Comparison of ENCODE assay signal across 8 mouse cellular contexts in the genomic region with DNA sequence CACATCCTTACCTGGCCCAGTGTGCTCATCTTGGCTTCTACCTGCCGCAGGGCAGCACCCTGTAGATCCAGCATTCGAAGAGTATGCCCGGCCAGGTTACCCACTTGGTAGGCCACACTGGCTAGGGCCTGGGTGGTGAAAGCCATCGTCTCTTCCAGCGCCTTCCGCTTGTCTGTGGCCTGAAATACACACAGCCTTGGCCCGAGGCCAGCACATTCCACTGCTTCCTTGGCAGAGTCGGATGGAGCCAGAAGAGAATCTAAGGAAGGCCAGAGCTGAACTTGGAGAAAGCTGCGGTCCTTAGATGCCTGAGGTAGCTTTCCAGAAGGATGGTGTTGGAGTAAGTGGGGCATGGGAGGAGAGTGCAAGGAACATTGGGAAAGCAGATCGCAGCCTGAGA. TPM values are rescaled to one million over a fixed set of nuclear protein-coding genes. Genes with fewer than 3 reads are reported as not detected.
DNase-seq lines count a peak whose midpoint lies in the region; ATAC-seq and TF ChIP-seq lines count a peak whose summit lies in the region.

Gngt2 (plus strand) TSS at position 158 of the 400 bp plus-strand sequence.

- no peak for TF ChIP-seq POLR2A in MEL (IDR thresholded peaks at IDR 0.05; ENCODE audit: control insufficient read depth in 1 of 2, insufficient read depth in 1 of 2, low read depth in 1 of 2, low read length in 2 of 2, poor library complexity in 1 of 2)
- TF ChIP-seq POLR2A in liver, adult 2 months (IDR thresholded peaks at IDR 0.05; ENCODE audit: extremely low read depth, insufficient read depth, low read length): no peak

- TF ChIP-seq RAD21 in MEL (IDR thresholded peaks at IDR 0.05; ENCODE audit: low read depth, low read length): no peak

- peak; percentile 60 for DNase-seq in forebrain, postnatal 0 days
- DNase-seq in MEL (ENCODE audit: low read depth, low spot score): no peak
- peak; percentile 85 to 87 for DNase-seq in heart, postnatal 14 days
- peak; percentile 30 for DNase-seq in liver, adult 2 months (ENCODE audit: extremely low read depth, low read depth, low spot score)
- peak; percentile 83 for DNase-seq in skeletal muscle tissue, adult 2 months (ENCODE audit: low read depth, low spot score)
- no peak for DNase-seq in layer of hippocampus, adult 8-10 months (ENCODE audit: low spot score in 2 of 2)

- H3K27ac ChIP-seq in forebrain, postnatal 0 days (ENCODE audit: low read depth, low read length): no peak within 1 kb of the TSS
- H3K27ac ChIP-seq in forebrain, embryonic 16.5 days (ENCODE audit: low read length): no peak within 1 kb of the TSS
- peak within 1 kb of the TSS; percentile 97 for H3K27ac ChIP-seq in MEL (ENCODE audit: control insufficient read depth, low read depth, low read length)
- 0 out of 2 replicates have a peak within 1 kb of the TSS, but pooled peaks have one; percentile 13 for H3K27ac ChIP-seq in embryonic facial prominence, embryonic 12.5 days
- peak within 1 kb of the TSS; percentile 75 for H3K27ac ChIP-seq in liver, adult 2 months (replicated peaks; ENCODE audit: insufficient read depth, low read depth, low read length)

- H3K36me3 ChIP-seq in forebrain, postnatal 0 days (ENCODE audit: insufficient read depth): no peaks in the 10 kb centered on the region
- no peaks in the 10 kb centered on the region for H3K36me3 ChIP-seq in forebrain, embryonic 16.5 days (ENCODE audit: control insufficient read depth, insufficient read depth)
- peaks cover 0 to 25% of the 10 kb centered on the region in 2 experiments; a peak in 2 of 4 replicates for H3K36me3 ChIP-seq in MEL (ENCODE audit: control insufficient read depth in 1 of 2, insufficient read depth in 2 of 2, low read length in 2 of 2)
- no peaks in the 10 kb centered on the region for H3K36me3 ChIP-seq in embryonic facial prominence, embryonic 12.5 days
- no peaks in the 10 kb centered on the region for H3K36me3 ChIP-seq in liver, adult 2 months (ENCODE audit: control insufficient read depth, insufficient read depth, low read length)

- TF ChIP-seq EP300 in MEL (IDR thresholded peaks at IDR 0.05; ENCODE audit: low read depth in 1 of 2, low read length in 2 of 2): no peak

- H3K4me2 ChIP-seq in forebrain, postnatal 0 days (ENCODE audit: low read depth): no peak within 1 kb of the TSS
- H3K4me2 ChIP-seq in forebrain, embryonic 16.5 days (ENCODE audit: low read length): no peak within 1 kb of the TSS
- H3K4me2 ChIP-seq in embryonic facial prominence, embryonic 12.5 days (replicated peaks): no peak within 1 kb of the TSS

- TF ChIP-seq CTCF in forebrain, postnatal 0 days (IDR thresholded peaks at IDR 0.05; ENCODE audit: low read depth): no peak
- TF ChIP-seq CTCF in MEL (IDR thresholded peaks at IDR 0.05 in 2 of 3, conservative IDR thresholded peaks at IDR 0.05 in 1 of 3; ENCODE audit: control insufficient read depth in 1 of 3, insufficient read depth in 1 of 3, low read depth in 2 of 3, low read length in 3 of 3, poor library complexity in 1 of 3, severe bottlenecking in 1 of 3): no peak
- no peak for TF ChIP-seq CTCF in liver, adult 2 months (IDR thresholded peaks at IDR 0.05; ENCODE audit: low read depth, low read length)

- H3K9me3 ChIP-seq in forebrain, postnatal 0 days (ENCODE audit: low read length): no peaks in the 10 kb centered on the region
- H3K9me3 ChIP-seq in forebrain, embryonic 16.5 days (ENCODE audit: control insufficient read depth, low read length): no peaks in the 10 kb centered on the region
- H3K9me3 ChIP-seq in MEL (replicated peaks; ENCODE audit: insufficient read depth, low read length): no peaks in the 10 kb centered on the region
- H3K9me3 ChIP-seq in embryonic facial prominence, embryonic 12.5 days: no peaks in the 10 kb centered on the region

- no peak for ATAC-seq in forebrain, postnatal 0 days
- ATAC-seq in forebrain, embryonic 16.5 days: no peak
- ATAC-seq in embryonic facial prominence, embryonic 12.5 days (ENCODE audit: insufficient number of reproducible peaks, insufficient read depth, low FRiP score, low TSS enrichment): no peak

- H3K4me1 ChIP-seq in forebrain, postnatal 0 days (ENCODE audit: insufficient read depth): peaks cover 4% of the 10 kb centered on the region
- H3K4me1 ChIP-seq in forebrain, embryonic 16.5 days (replicated peaks; ENCODE audit: control insufficient read depth, insufficient read depth, low read length): peaks cover 24% of the 10 kb centered on the region
- peaks cover 16 to 57% of the 10 kb centered on the region in 2 experiments for H3K4me1 ChIP-seq in MEL (ENCODE audit: control insufficient read depth in 1 of 2, insufficient read depth in 2 of 2, low read length in 2 of 2)
- H3K4me1 ChIP-seq in embryonic facial prominence, embryonic 12.5 days: peaks cover 33% of the 10 kb centered on the region
- H3K4me1 ChIP-seq in liver, adult 2 months (ENCODE audit: control insufficient read depth, insufficient read depth, low read length): peaks cover 4% of the 10 kb centered on the region; the same call in 1 of the 2 replicates

- peaks cover 43% of the 10 kb centered on the region for H3K27me3 ChIP-seq in forebrain, postnatal 0 days (ENCODE audit: insufficient read depth, low read length)
- H3K27me3 ChIP-seq in forebrain, embryonic 16.5 days (replicated peaks; ENCODE audit: control insufficient read depth, insufficient read depth, low read length): peaks cover 46% of the 10 kb centered on the region
- no peaks in the 10 kb centered on the region for H3K27me3 ChIP-seq in MEL (ENCODE audit: control insufficient read depth in 1 of 2, insufficient read depth in 2 of 2, low read length in 2 of 2)
- peaks cover 66% of the 10 kb centered on the region for H3K27me3 ChIP-seq in embryonic facial prominence, embryonic 12.5 days
- no peaks in the 10 kb centered on the region for H3K27me3 ChIP-seq in liver, adult 2 months (ENCODE audit: control insufficient read depth, insufficient read depth, low read length)

- intact Hi-C loops in heart, postnatal 14 days (cut with DNase I): no loop called here

- 52% methylated on average over 10 of the region's 10 CpGs for WGBS in forebrain, postnatal 0 days
- WGBS in forebrain, embryonic 16.5 days: 60% methylated on average over 10 of the region's 10 CpGs
- WGBS in embryonic facial prominence, embryonic 12.5 days: 70% methylated on average over 10 of the region's 10 CpGs
- WGBS in liver, adult 2 months: 46% methylated on average over 10 of the region's 10 CpGs

- no peak within 1 kb of the TSS for H3K4me3 ChIP-seq in forebrain, postnatal 0 days (ENCODE audit: low read depth, low read length)
- H3K4me3 ChIP-seq in forebrain, embryonic 16.5 days (replicated peaks; ENCODE audit: low read length): no peak within 1 kb of the TSS
- H3K4me3 ChIP-seq in MEL (ENCODE audit: control insufficient read depth in 1 of 2, insufficient read depth in 1 of 2, low read depth in 2 of 2, low read length in 2 of 2): no peak within 1 kb of the TSS; a peak in 2 of 4 replicates
- H3K4me3 ChIP-seq in embryonic facial prominence, embryonic 12.5 days: no peak within 1 kb of the TSS
- no peak within 1 kb of the TSS; the same call in 1 of the 2 replicates for H3K4me3 ChIP-seq in liver, adult 2 months (ENCODE audit: insufficient read depth, low read depth, low read length)

- H3K79me2 ChIP-seq in MEL (ENCODE audit: control insufficient read depth, insufficient read depth, low read length, poor library complexity): no peaks in the 10 kb centered on the region; the same call in 1 of the 2 replicates
- no peaks in the 10 kb centered on the region for H3K79me2 ChIP-seq in liver, adult 2 months (ENCODE audit: control insufficient read depth, insufficient read depth, low read length)

- H3K9ac ChIP-seq in forebrain, postnatal 0 days: no peak within 1 kb of the TSS
- no peak within 1 kb of the TSS for H3K9ac ChIP-seq in forebrain, embryonic 16.5 days (replicated peaks; ENCODE audit: low read depth, low read length)
- H3K9ac ChIP-seq in MEL (ENCODE audit: control insufficient read depth, low read depth, low read length, poor library complexity, severe bottlenecking): peak within 1 kb of the TSS; percentile 74
- no peak within 1 kb of the TSS for H3K9ac ChIP-seq in embryonic facial prominence, embryonic 12.5 days
- no peak within 1 kb of the TSS for H3K9ac ChIP-seq in liver, adult 2 months (ENCODE audit: low read depth, low read length)

TF ChIP-seq in MEL, 35 proteins besides CTCF, POLR2A, EP300 and RAD21 (continues in another document):
- TF ChIP-seq NRF1 (IDR thresholded peaks at IDR 0.05; ENCODE audit: insufficient read depth, low read depth, low read length, poor library complexity, severe bottlenecking) (no peak), KAT2A (conservative IDR thresholded peaks at IDR 0.05; ENCODE audit: low read depth, low read length) (no peak), MYB (IDR thresholded peaks at IDR 0.05; ENCODE audit: low read depth, low read length) (no peak), SIN3A (IDR thresholded peaks at IDR 0.05; ENCODE audit: low read length) (no peak), MAX (IDR thresholded peaks at IDR 0.05; ENCODE audit: low read length) (no peak), JUND (IDR thresholded peaks at IDR 0.05; ENCODE audit: low read depth, low read length) (no peak), UBTF (IDR thresholded peaks at IDR 0.05; ENCODE audit: borderline replicate concordance, insufficient read depth, low read depth, low read length) (no peak), MXI1 (IDR thresholded peaks at IDR 0.05; ENCODE audit: low read depth, low read length) (no peak), USF1 (IDR thresholded peaks at IDR 0.05; ENCODE audit: low read depth, low read length) (no peak), NELFE (IDR thresholded peaks at IDR 0.05; ENCODE audit: low read depth, low read length) (no peak), RCOR1 (IDR thresholded peaks at IDR 0.05; ENCODE audit: low read depth, low read length) (no peak), MAZ (IDR thresholded peaks at IDR 0.05; ENCODE audit: low read depth, low read length) (no peak), TBP (IDR thresholded peaks at IDR 0.05; ENCODE audit: low read depth, low read length) (no peak), BHLHE40 (IDR thresholded peaks at IDR 0.05; ENCODE audit: borderline replicate concordance, low read depth, low read length) (no peak)

RNA-seq across cellular contexts. Expression of gene Gngt2, which starts in this region (rescaled TPM):
- total RNA-seq in forebrain, postnatal 0 days (2014; rRNA removed): 1.0 and 1.6 TPM in 2 replicates
- polyA plus RNA-seq in forebrain, postnatal 0 days (2015; fragmentation: Nextera tagmentation; extraction: Ambion mirVana): 1.9 and 2.9 TPM in 2 replicates
- polyA plus RNA-seq in forebrain, embryonic 16.5 days (2015; fragmentation: Nextera tagmentation; extraction: Ambion mirVana): 2.7 and 2.9 TPM in 2 replicates
- total RNA-seq in MEL (2012; rRNA removed): 23.5 and 24.0 TPM in 2 replicates
- polyA plus RNA-seq in MEL (2012; ENCODE audit: insufficient read depth in 1 of 2, insufficient read length in 2 of 2, low read depth in 1 of 2, low replicate concordance in 2 of 2, missing spikeins in 1 of 2): 10 to 100 TPM in 1 of 2 experiments, not detected in 1; 25.9 TPM
- polyA plus RNA-seq in embryonic facial prominence, embryonic 12.5 days (2016; fragmentation: Nextera tagmentation; extraction: Ambion mirVana): 8.9 and 13.1 TPM in 2 replicates
- 10 to 100 TPM; 18.3 to 20.0 TPM for total RNA-seq in heart, postnatal 14 days (2021)
- 11.5 and 13.7 TPM in 2 replicates for total RNA-seq in liver, adult 2 months (2014; rRNA removed)
- 3.9 and 5.1 TPM in 2 replicates for polyA plus RNA-seq in liver, adult 2 months (2012; rRNA removed)
- total RNA-seq in layer of hippocampus, adult 8-10 months (2022): 10 to 100 TPM in 2 of 4 experiments, 1 to 10 TPM in 2; 1.4 to 20.3 (median 11.8) TPM

Comparison
In these comparisons a context has a peak if more than half of its experiments do, and no peak if none do; other contexts are left out.
1. DNase-seq: peak in forebrain, postnatal 0 days (single experiment), heart, postnatal 14 days (2 of 2), liver, adult 2 months (single experiment) and skeletal muscle tissue, adult 2 months (single experiment); none in MEL (single experiment) and layer of hippocampus, adult 8-10 months (0 of 2).
2. H3K27ac ChIP-seq: peak in MEL (single experiment), embryonic facial prominence, embryonic 12.5 days (single experiment) and liver, adult 2 months (single experiment); none in forebrain, postnatal 0 days (single experiment) and forebrain, embryonic 16.5 days (single experiment).